Mouse (Mus musculus): ENCODE measurements at regions not wholly inside any gene's neighbourhood (a gene's known extent, or its start where the extent isn't known, plus 50 kb on each side); places are given as distances from the start of the nearest gene placed in this dataset.

DNA sequence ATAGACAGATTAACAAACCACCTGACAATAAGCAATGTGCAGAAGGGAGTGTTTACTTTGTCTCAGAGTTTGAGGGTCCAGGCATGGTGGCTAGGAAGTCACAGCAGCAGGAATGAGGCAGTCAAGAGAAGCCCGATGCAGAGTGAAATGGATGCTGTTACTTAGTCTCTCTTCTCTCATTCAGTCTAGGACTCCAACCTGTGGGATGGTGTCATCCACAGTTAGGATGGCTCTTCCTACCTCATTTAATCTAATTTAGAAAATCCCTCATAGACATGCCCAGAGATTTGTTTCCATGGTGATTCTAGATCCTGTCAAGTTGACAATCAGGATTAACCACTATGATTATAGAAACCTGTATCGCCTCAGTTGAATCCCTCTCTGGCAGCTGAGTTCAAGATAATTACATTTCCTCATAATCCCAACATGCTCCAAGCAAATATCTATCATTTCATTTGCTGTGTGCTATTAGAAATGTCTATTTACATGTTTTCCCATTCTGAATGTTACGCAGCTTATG, 283.2 kb downstream of the Gm7489 start:
- no peaks in the 10 kb centered on the region for H3K36me3 ChIP-seq (replicated peaks; ENCODE audit: control insufficient read depth, insufficient read depth, low read depth, low read length)
- ATAC-seq (replicated peaks; ENCODE audit: insufficient number of reproducible peaks, low FRiP score, low TSS enrichment, low read depth): no peak
- WGBS: 86% methylated on average over 3 of the region's 3 CpGs
- no peak for DNase-seq (ENCODE audit: low spot score)
- no peak overlapping the region for H3K27ac ChIP-seq (replicated peaks; ENCODE audit: low read depth, low read length)
- H3K27me3 ChIP-seq (ENCODE audit: control insufficient read depth, insufficient read depth, low read length): no peaks in the 10 kb centered on the region
- no peak overlapping the region for H3K4me2 ChIP-seq (ENCODE audit: low read depth, low read length)
- no peak overlapping the region for H3K9ac ChIP-seq (replicated peaks; ENCODE audit: low read length)
- H3K4me1 ChIP-seq (ENCODE audit: control insufficient read depth, insufficient read depth, low read length): no peaks in the 10 kb centered on the region
- H3K9me3 ChIP-seq (replicated peaks; ENCODE audit: control insufficient read depth, low read length): no peaks in the 10 kb centered on the region
- no peak overlapping the region for H3K4me3 ChIP-seq (ENCODE audit: low read depth, low read length)

- no peaks in the 10 kb centered on the region for H3K27me3 ChIP-seq (ENCODE audit: control insufficient read depth, insufficient read depth, low read length)
- no peaks in the 10 kb centered on the region for H3K4me1 ChIP-seq (ENCODE audit: control insufficient read depth, insufficient read depth, low read length)
- no peak for ATAC-seq (replicated peaks; ENCODE audit: insufficient number of reproducible peaks, low FRiP score, low TSS enrichment, low read depth)
- no peaks in the 10 kb centered on the region for H3K9me3 ChIP-seq (replicated peaks; ENCODE audit: control insufficient read depth, low read length)
- no peak overlapping the region for H3K9ac ChIP-seq (replicated peaks; ENCODE audit: low read length)
- H3K4me3 ChIP-seq (ENCODE audit: low read depth, low read length): no peak overlapping the region
- no peak for DNase-seq (ENCODE audit: low spot score)
- 81% methylated on average over 2 of the region's 2 CpGs for WGBS
- no peak overlapping the region for H3K27ac ChIP-seq (replicated peaks; ENCODE audit: low read depth, low read length)
- H3K4me2 ChIP-seq (ENCODE audit: low read depth, low read length): no peak overlapping the region
- no peaks in the 10 kb centered on the region for H3K36me3 ChIP-seq (replicated peaks; ENCODE audit: control insufficient read depth, insufficient read depth, low read depth, low read length)
Measured at GRCm38 (mm10) chr15:54177221-54177620, 292.5 kb downstream of the Gm7489 start.

GRCm38 (mm10) chr15:54177791-54178190, 293.1 kb downstream of the Gm7489 start:
- H3K27me3 ChIP-seq (ENCODE audit: control insufficient read depth, insufficient read depth, low read length): no peaks in the 10 kb centered on the region
- no peaks in the 10 kb centered on the region for H3K9me3 ChIP-seq (replicated peaks; ENCODE audit: control insufficient read depth, low read length)
- 76% methylated on average over 3 of the region's 3 CpGs for WGBS
- H3K9ac ChIP-seq (replicated peaks; ENCODE audit: low read length): no peak overlapping the region
- H3K4me1 ChIP-seq (ENCODE audit: control insufficient read depth, insufficient read depth, low read length): no peaks in the 10 kb centered on the region
- no peak overlapping the region for H3K27ac ChIP-seq (replicated peaks; ENCODE audit: low read depth, low read length)
- no peak overlapping the region for H3K4me3 ChIP-seq (ENCODE audit: low read depth, low read length)
- no peaks in the 10 kb centered on the region for H3K36me3 ChIP-seq (replicated peaks; ENCODE audit: control insufficient read depth, insufficient read depth, low read depth, low read length)
- peak; percentile 6 for DNase-seq (ENCODE audit: low spot score)
- H3K4me2 ChIP-seq (ENCODE audit: low read depth, low read length): no peak overlapping the region
- no peak for ATAC-seq (replicated peaks; ENCODE audit: insufficient number of reproducible peaks, low FRiP score, low TSS enrichment, low read depth)
